Mouse (Mus musculus) erythroblast, embryonic 14.5 days (primary cell): Measurements from ENCODE around the gene Wdfy2.

Experiments used
- GATA1 ChIP-seq: IDR thresholded peaks from 2 replicates; pipeline ENCODE4 v1.6.1; 2012; ENCODE audit warnings: low read length, inconsistent platforms, mixed read lengths
- TAL1 ChIP-seq: IDR thresholded peaks from 3 replicates; pipeline ENCODE4 v1.6.1; 2012; ENCODE audit warnings: low read length, inconsistent platforms, mixed read lengths

GRCm38 (mm10) chr14:62806921-62807320, 30.6 kb upstream of the Wdfy2 start:
- TF ChIP-seq GATA1: no peak
- TF ChIP-seq TAL1: no peak
